Mouse (Mus musculus) liver, embryonic 14.5 days (tissue): Measurements from ENCODE around the gene Ebf1. TPM values are rescaled to one million over a fixed set of nuclear protein-coding genes. Genes with fewer than 3 reads are reported as not detected.

Source experiments
- ATAC-seq: fragments of 200-750 bp; cut with Nextera tagmentation; 2 replicates; pipeline ENCODE4 v1.8.0; 2017; ENCODE audit warnings: moderate number of reproducible peaks, mild to moderate bottlenecking, moderate library complexity; ENCODE audit not compliant: insufficient read depth
- DNase-seq, 3 experiments: peaks; one replicate each; pipeline ENCODE4 v3.0.0-alpha.2; 2012 to 2013; ENCODE audit warnings: low read depth in 3 of 3, low spot score in 3 of 3
- H3K27ac ChIP-seq: fragments of 300-500 bp; sonication (generic); 2 replicates; pipeline ENCODE4 v1.5.1; 2014; ENCODE audit warnings: moderate library complexity, mild to moderate bottlenecking, control low read depth, inconsistent platforms
- H3K27me3 ChIP-seq: fragments of 300-500 bp; sonication (generic); 2 replicates; pipeline ENCODE4 v1.6.1; 2014; ENCODE audit warnings: mild to moderate bottlenecking, low read length, moderate library complexity; ENCODE audit not compliant: control insufficient read depth, insufficient read depth
- H3K36me3 ChIP-seq: fragments of 300-500 bp; sonication (generic); replicated peaks from 2 replicates; pipeline ENCODE4 v1.6.1; 2014; ENCODE audit warnings: low read depth; ENCODE audit not compliant: control insufficient read depth, insufficient read depth
- H3K4me1 ChIP-seq, 2 experiments: fragments of 200-500 bp in 1 of 2; fragments of 300-500 bp in 1 of 2; sonication (generic) in 1 of 2; replicated peaks; 2 replicates each; pipeline ENCODE4 v1.6.1; 2012 to 2014; ENCODE audit warnings: antibody characterized with exemption in 1 of 2, inconsistent platforms in 1 of 2, low read length in 1 of 2; ENCODE audit not compliant: control insufficient read depth in 2 of 2, insufficient read depth in 2 of 2
- H3K4me2 ChIP-seq: fragments of 300-500 bp; sonication (generic); 2 replicates; pipeline ENCODE4 v1.6.1; 2014; ENCODE audit warnings: low read depth, mild to moderate bottlenecking, control low read depth, moderate library complexity
- H3K4me3 ChIP-seq, 2 experiments: fragments of 200-500 bp in 1 of 2; fragments of 300-500 bp in 1 of 2; sonication (generic) in 1 of 2; 2 replicates each; pipeline ENCODE4 v1.5.1; 2012 to 2014; ENCODE audit warnings: low read depth in 2 of 2, low read length in 2 of 2, mild to moderate bottlenecking in 2 of 2, control low read depth in 1 of 2, inconsistent platforms in 1 of 2, moderate library complexity in 1 of 2; ENCODE audit not compliant: insufficient read depth in 1 of 2
- H3K9ac ChIP-seq: fragments of 300-500 bp; sonication (generic); replicated peaks from 2 replicates; pipeline ENCODE4 v1.6.1; 2014; ENCODE audit warnings: mild to moderate bottlenecking, control low read depth, moderate library complexity
- H3K9me3 ChIP-seq: fragments of 300-500 bp; sonication (generic); 2 replicates; pipeline ENCODE4 v1.6.1; 2016; ENCODE audit warnings: low read length, mixed read lengths; ENCODE audit not compliant: control insufficient read depth
- CTCF ChIP-seq: IDR thresholded peaks from 2 replicates; pipeline ENCODE4 v1.5.1; 2016; ENCODE audit warnings: antibody characterized with exemption, low read depth, control low read depth
- EP300 ChIP-seq: IDR thresholded peaks from 2 replicates; pipeline ENCODE4 v1.6.1; 2016; ENCODE audit warnings: antibody characterized with exemption, low read depth
- WGBS: fragments of 180-500 bp; shearing (Covaris S2); extraction: QIAGEN DNeasy Blood & Tissue Kit; methylation state at CpG from one replicate; pipeline ENCODE4 v1.1.7; 2014; ENCODE audit not compliant: insufficient replicate concordance; 5-methylcytosine and 5-hydroxymethylcytosine counted together
- polyA plus RNA-seq, 2 experiments: library from polyadenylated mRNA; depleted of rRNA in 1 of 2; stranded (reverse) in 1 of 2; unstranded in 1 of 2; fragments of >200 nt; fragmentation: Nextera tagmentation in 1 of 2; extraction: Ambion mirVana in 1 of 2; gene quantifications; 2 replicates each; pipeline versions ENCODE4 v1.2.1 to v1.2.3; 2012 to 2014

Gene Ebf1
- polyA plus RNA-seq, 2 experiments = 0.20 to 0.34 TPM

DNA sequence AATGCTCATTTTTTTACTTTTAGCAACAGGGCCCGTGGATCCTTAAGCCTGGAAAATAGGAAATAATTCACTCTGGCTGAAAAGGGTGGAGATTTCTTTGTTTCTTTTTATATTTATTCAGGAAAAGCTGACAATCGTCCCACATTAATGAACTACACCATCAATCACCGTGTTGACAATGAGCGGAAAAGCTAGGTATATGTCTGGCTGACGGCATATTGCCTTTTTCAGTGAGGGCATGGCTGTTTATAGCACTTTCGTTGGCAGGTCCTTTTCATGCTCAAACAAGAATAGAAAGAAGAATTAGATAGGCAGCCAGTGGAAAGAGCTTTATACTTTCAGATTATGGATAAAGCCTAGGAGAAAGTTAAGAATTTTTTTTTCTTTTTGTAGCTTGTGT is 99.8 kb downstream of the Ebf1 start:
- Histone ChIP-seq H3K4me3 (no peak overlapping the region), H3K9ac (no peak overlapping the region), H3K36me3 (no peaks in the 10 kb centered on the region), H3K4me2 (no peak overlapping the region), H3K27me3 (no peaks in the 10 kb centered on the region), H3K4me1 (no peaks in the 10 kb centered on the region), H3K9me3 (no peaks in the 10 kb centered on the region), H3K27ac (no peak overlapping the region)
- DNase-seq (no peak), ATAC-seq (no peak)
- WGBS = 52% methylated on average over 6 of the region's 6 CpGs
- no peak for TF ChIP-seq CTCF

DNA sequence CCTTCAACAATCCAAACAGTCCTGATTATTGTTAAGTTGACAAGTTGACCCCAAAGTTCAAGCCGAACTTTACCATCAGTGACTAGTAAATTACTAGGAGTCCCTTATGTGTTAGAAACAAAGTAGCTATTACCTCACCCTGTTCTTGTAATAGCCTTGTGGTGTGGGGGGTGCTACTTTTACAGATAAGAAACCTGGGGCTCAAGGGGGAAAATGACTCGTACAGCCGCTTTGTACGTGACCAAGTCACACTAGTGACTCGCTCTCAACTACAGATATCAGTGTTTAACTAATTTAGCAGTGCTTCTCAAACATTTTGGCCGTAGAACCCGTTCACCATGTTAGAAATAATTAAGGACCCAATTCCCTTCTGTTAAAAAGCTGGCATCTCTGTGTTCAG is 100.5 kb downstream of the Ebf1 start:
- H3K4me3 ChIP-seq = no peak overlapping the region
- no peaks in the 10 kb centered on the region for H3K27me3 ChIP-seq
- 55% methylated on average over 7 of the region's 7 CpGs for WGBS
- no peaks in the 10 kb centered on the region for H3K36me3 ChIP-seq
- ATAC-seq = no peak
- H3K4me2 ChIP-seq = no peak overlapping the region
- no peaks in the 10 kb centered on the region for H3K9me3 ChIP-seq
- H3K9ac ChIP-seq = no peak overlapping the region
- no peak for TF ChIP-seq EP300
- no peak for TF ChIP-seq CTCF
- DNase-seq = no peak
- H3K27ac ChIP-seq = no peak overlapping the region
- no peaks in the 10 kb centered on the region for H3K4me1 ChIP-seq

DNA sequence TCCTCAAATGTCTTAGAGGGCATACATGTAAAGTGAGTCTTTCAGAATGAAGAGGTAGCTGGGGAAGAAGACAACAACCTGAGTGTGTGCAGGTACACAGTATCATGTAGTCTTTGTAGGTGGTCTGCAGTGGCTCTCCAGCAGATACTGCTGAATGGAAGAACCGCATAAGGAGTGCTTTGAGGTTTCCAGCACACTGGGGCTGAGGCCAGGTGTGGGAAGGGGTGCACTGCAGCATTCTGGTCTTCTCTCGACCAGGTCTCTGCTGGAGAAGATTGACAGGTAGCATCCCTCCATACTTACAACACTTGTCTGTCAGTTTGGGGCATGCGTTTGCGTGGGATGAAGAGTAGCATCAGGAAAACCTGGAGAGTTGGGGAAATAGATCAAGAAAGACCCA is 104.9 kb downstream of the Ebf1 start:
- DNase-seq (no peak), ATAC-seq (no peak)
- no peak overlapping the region for H3K27ac ChIP-seq
- H3K9ac ChIP-seq = no peak overlapping the region
- WGBS = 69% methylated on average over 4 of the region's 4 CpGs
- TF ChIP-seq CTCF = no peak
- TF ChIP-seq EP300 = no peak
- H3K36me3 ChIP-seq = no peaks in the 10 kb centered on the region
- H3K4me1 ChIP-seq = no peaks in the 10 kb centered on the region
- H3K9me3 ChIP-seq = no peaks in the 10 kb centered on the region
- no peak overlapping the region for H3K4me2 ChIP-seq
- no peak overlapping the region for H3K4me3 ChIP-seq
- no peaks in the 10 kb centered on the region for H3K27me3 ChIP-seq

DNA sequence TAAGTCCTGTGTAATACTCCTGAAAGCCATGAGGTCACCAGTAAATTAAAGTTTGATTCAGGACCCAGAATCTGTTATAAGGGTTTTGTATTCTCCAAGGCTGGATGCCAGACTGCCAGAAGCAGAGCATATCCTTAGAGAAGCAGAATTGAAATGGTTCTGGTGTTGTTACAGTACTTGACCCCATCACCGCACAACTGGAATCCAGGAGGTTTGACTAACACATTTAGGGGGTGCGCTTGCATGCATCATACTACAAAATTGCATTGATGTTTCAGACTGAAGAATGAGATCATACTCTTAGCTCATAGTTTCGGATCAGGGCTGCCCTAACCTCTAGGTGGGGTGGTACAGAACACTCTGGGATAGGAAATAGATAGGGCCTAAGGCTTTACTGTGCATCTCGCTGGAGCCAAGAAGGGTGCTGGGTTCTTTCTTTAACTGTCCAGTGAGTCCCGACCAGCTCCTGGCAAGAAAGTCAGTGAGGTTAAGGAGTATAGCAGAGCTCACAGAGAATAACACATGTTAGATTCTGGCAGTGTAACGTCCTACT is 106.9 kb downstream of the Ebf1 start:
- no peak for ATAC-seq
- DNase-seq = no peak
- Histone ChIP-seq H3K36me3 (no peaks in the 10 kb centered on the region), H3K4me2 (no peak overlapping the region), H3K4me1 (no peaks in the 10 kb centered on the region), H3K9ac (no peak overlapping the region), H3K27ac (no peak overlapping the region), H3K9me3 (no peaks in the 10 kb centered on the region), H3K4me3 (no peak overlapping the region), H3K27me3 (no peaks in the 10 kb centered on the region)
- TF ChIP-seq EP300 = no peak
- 57% methylated on average over 6 of the region's 6 CpGs for WGBS

DNA sequence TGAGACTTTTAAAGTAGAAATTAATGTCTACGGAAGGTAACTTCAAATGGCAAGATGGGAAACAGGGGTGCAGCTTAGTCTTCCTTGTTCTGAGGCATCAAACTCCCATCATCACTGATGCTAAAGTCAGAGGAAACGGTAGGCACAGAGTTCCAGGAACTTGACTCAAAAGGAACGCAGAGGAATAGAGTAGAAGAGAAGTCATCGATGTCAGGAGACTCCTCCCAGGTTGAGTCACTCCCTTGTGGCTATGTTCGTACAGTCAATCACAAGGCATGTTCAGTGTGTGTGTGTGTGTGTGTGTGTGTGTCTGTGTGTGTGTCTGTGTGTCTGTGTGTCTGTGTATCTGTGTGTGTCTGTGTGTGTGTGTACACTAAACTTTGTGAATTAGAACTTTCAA is 108.6 kb downstream of the Ebf1 start:
- Histone ChIP-seq H3K27me3 (no peaks in the 10 kb centered on the region), H3K4me2 (no peak overlapping the region), H3K9me3 (no peaks in the 10 kb centered on the region), H3K4me1 (no peaks in the 10 kb centered on the region), H3K36me3 (no peaks in the 10 kb centered on the region), H3K4me3 (no peak overlapping the region), H3K27ac (no peak overlapping the region), H3K9ac (no peak overlapping the region)
- TF ChIP-seq EP300 (no peak), CTCF (no peak)
- no peak for DNase-seq
- 46% methylated on average over 5 of the region's 5 CpGs for WGBS
- no peak for ATAC-seq
